Mouse (Mus musculus): ENCODE measurements at regions not wholly inside any gene's neighbourhood (a gene's known extent, or its start where the extent isn't known, plus 50 kb on each side); places are given as distances from the start of the nearest gene placed in this dataset.

DNA sequence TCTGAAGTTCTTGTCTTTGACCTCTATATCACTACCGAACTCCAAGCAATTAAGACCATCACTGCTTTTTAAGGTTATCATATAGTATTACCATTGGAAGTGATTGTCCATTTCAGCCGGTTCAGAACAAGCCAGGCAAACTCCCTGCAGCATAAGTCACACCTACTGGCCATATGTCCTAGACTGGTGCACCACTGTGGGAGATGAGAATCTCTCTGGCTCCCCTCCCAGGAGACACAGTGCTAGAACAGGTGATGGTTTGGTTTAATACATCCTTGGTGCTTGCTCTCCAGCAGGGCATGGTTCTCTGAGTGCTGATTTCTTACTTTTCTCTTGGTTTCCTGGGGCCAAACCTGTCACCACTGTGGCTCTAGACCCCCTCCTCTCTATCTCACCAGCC lies 232.8 kb upstream of the Btbd3 start:
- no peaks in the 10 kb centered on the region for H3K4me1 ChIP-seq (ENCODE audit: control insufficient read depth, insufficient read depth, low read length)
- no peak overlapping the region for H3K4me3 ChIP-seq (replicated peaks; ENCODE audit: extremely low read depth, low read depth, low read length)
- DNase-seq, result no peak
- no peak for TF ChIP-seq CTCF (IDR thresholded peaks at IDR 0.05; ENCODE audit: insufficient read depth, low read length)
- no peak for TF ChIP-seq POLR2A (IDR thresholded peaks at IDR 0.05; ENCODE audit: borderline replicate concordance, extremely low read depth, low read depth, low read length)
- WGBS, result 73% methylated on average over 2 of the region's 2 CpGs

DNA sequence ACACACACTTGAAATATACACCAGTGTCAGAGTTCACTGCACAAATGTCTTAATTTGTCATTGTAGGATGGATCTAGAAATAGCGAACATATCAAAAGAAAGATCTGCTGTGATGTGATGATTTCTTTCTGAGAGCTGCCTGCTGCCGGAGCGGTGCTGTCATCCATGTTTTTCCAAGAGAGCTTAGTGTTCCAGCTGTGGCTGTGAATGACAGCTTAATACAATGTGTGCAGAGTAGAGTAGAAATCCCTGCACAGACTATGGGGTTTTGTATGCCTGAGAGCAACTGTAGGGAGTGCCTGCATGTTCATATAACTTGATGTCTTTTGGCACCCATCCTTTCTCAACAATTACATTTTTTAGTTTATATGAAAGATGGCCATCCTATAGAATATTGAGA lies 274.6 kb upstream of the Btbd3 start:
- TF ChIP-seq POLR2A (IDR thresholded peaks at IDR 0.05; ENCODE audit: borderline replicate concordance, extremely low read depth, low read depth, low read length) (no peak), CTCF (IDR thresholded peaks at IDR 0.05; ENCODE audit: insufficient read depth, low read length) (no peak)
- Histone ChIP-seq H3K4me1 (ENCODE audit: control insufficient read depth, insufficient read depth, low read length) (no peaks in the 10 kb centered on the region), H3K4me3 (replicated peaks; ENCODE audit: extremely low read depth, low read depth, low read length) (no peak overlapping the region)
- DNase-seq, result no peak
- 60% methylated on average over 3 of the region's 3 CpGs for WGBS

- DNase-seq, result no peak
- 36% methylated on average over 4 of the region's 4 CpGs for WGBS
- TF ChIP-seq POLR2A (IDR thresholded peaks at IDR 0.05; ENCODE audit: borderline replicate concordance, extremely low read depth, low read depth, low read length) (no peak), CTCF (IDR thresholded peaks at IDR 0.05; ENCODE audit: insufficient read depth, low read length) (no peak)
- H3K4me1 ChIP-seq (ENCODE audit: control insufficient read depth, insufficient read depth, low read length), result no peaks in the 10 kb centered on the region
- no peak overlapping the region for H3K4me3 ChIP-seq (replicated peaks; ENCODE audit: extremely low read depth, low read depth, low read length)
Observed at GRCm38 (mm10) chr2:137977767-137978166, 278.6 kb upstream of the Btbd3 start.

DNA sequence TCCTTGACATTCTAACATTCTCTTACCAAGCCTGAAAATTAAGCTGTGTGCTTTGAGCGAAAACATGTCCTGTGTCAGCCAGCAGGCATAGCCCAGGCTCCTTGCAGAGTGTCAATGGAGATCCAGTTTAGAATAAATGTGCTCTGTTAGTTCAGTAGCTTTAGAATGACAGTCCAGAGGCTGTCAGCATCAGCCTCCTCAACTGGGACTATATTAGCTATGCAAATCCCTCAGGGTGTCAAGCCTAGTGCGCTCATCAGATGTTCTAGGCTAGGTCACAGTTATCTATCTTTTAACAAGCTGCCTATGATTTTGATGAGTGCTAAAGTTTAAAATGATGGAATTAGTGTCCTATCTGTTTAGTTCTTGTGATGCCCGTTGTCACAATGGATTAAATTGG lies 281.7 kb upstream of the Btbd3 start:
- 70% methylated on average over 3 of the region's 3 CpGs for WGBS
- no peak for DNase-seq
- Histone ChIP-seq H3K4me1 (ENCODE audit: control insufficient read depth, insufficient read depth, low read length) (no peaks in the 10 kb centered on the region), H3K4me3 (replicated peaks; ENCODE audit: extremely low read depth, low read depth, low read length) (no peak overlapping the region)
- TF ChIP-seq CTCF (IDR thresholded peaks at IDR 0.05; ENCODE audit: insufficient read depth, low read length) (no peak), POLR2A (IDR thresholded peaks at IDR 0.05; ENCODE audit: borderline replicate concordance, extremely low read depth, low read depth, low read length) (no peak)

DNA sequence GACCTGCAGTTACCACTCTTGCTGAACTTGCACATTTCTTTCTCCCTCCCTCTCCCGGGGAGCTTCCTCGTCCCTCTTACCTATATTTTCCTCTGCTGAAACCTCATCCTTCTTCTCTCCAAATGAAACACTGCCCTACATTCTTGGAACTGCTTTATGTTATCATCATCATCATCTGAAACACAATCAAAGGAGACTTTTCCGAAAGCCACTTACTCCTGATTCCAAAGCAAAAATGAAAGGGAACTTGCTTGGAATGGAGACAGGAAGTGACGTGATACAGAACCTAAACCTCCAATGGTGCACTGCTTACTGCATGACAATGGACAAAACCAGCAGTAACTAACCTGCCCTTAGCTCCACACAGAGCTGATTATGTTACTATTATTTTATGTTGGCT lies 287.2 kb upstream of the Btbd3 start:
- Histone ChIP-seq H3K4me1 (ENCODE audit: control insufficient read depth, insufficient read depth, low read length) (no peaks in the 10 kb centered on the region), H3K4me3 (replicated peaks; ENCODE audit: extremely low read depth, low read depth, low read length) (no peak overlapping the region)
- TF ChIP-seq POLR2A (IDR thresholded peaks at IDR 0.05; ENCODE audit: borderline replicate concordance, extremely low read depth, low read depth, low read length) (no peak), CTCF (IDR thresholded peaks at IDR 0.05; ENCODE audit: insufficient read depth, low read length) (no peak)
- 59% methylated on average over 4 of the region's 4 CpGs for WGBS
- no peak for DNase-seq

DNA sequence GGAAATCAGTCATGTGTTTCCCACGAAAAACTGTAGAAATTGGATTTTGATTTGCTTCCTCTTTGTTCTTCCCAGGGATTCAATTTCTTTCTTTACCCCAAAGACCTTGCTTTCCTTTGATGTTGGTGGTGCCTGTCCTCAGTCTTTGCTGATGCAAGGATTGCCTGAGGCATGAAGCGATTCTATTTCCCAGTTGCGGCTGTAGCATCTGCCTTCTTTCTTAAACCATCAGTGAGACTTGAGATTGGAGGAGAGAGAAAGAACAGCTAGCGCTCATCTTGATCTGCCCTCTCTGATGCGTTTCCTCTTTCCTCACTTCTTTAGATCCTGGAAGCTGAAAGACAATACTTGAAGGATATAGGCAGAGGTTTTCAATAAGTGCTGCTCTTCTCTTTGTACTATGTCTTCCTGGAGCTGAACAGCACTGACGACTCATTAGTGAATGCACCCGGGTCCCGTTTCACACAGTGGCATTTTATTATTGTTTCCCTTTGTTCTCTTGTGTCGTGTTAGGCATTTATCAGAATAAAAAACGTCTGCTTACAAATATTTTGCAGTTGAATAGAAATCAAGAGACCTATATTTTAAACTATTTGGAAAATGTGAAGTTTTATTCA lies 289.8 kb upstream of the Btbd3 start:
- WGBS, result 58% methylated on average over 10 of the region's 10 CpGs
- no peak for DNase-seq
- no peak for TF ChIP-seq POLR2A (IDR thresholded peaks at IDR 0.05; ENCODE audit: borderline replicate concordance, extremely low read depth, low read depth, low read length)
- TF ChIP-seq CTCF (IDR thresholded peaks at IDR 0.05; ENCODE audit: insufficient read depth, low read length), result no peak
- Histone ChIP-seq H3K4me3 (replicated peaks; ENCODE audit: extremely low read depth, low read depth, low read length) (no peak overlapping the region), H3K4me1 (ENCODE audit: control insufficient read depth, insufficient read depth, low read length) (no peaks in the 10 kb centered on the region)

DNA sequence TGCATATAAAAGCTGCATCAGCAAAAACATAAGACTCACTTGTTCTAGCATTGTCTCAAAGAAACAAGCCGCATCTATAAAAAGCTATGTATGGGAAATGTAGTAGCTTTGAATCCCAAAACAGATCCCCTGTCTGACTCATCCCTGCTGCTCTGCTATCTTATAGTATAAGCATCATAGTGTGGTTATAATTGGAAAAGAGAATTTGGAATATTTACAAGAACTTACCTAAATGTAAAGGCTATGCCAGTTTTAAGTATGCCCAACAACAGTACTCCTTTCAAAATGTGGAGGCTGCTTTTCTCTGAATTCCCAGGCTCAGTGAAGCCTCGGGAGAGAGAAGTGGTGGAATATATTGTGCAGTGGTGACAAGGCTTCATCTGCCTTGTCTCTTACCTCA lies 301.5 kb upstream of the Btbd3 start:
- DNase-seq, result no peak
- TF ChIP-seq CTCF (IDR thresholded peaks at IDR 0.05; ENCODE audit: insufficient read depth, low read length) (no peak), POLR2A (IDR thresholded peaks at IDR 0.05; ENCODE audit: borderline replicate concordance, extremely low read depth, low read depth, low read length) (no peak)
- H3K4me3 ChIP-seq (replicated peaks; ENCODE audit: extremely low read depth, low read depth, low read length), result no peak overlapping the region
- 88% methylated on average over 2 of the region's 2 CpGs for WGBS
- H3K4me1 ChIP-seq (ENCODE audit: control insufficient read depth, insufficient read depth, low read length), result no peaks in the 10 kb centered on the region

DNA sequence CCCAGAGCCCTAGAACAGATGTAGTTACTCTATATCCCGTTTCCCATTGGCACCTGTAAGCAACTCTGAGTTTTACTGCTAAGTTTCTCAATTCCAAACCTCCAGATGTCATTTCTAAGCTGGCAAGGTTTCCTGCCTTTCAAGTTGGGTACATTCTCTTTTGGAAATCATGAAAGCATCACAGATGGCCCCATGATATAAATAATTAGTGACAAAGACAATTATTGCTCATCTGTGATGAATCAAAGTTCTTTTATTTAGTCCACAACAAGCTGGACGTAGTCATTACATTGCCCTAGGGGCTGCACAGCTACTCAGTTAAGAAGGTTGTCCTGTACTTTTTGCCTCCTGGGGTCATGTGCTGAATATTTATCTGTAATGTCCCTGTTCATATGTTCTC lies 303.2 kb upstream of the Btbd3 start:
- DNase-seq, result no peak
- TF ChIP-seq CTCF (IDR thresholded peaks at IDR 0.05; ENCODE audit: insufficient read depth, low read length) (no peak), POLR2A (IDR thresholded peaks at IDR 0.05; ENCODE audit: borderline replicate concordance, extremely low read depth, low read depth, low read length) (no peak)
- Histone ChIP-seq H3K4me1 (ENCODE audit: control insufficient read depth, insufficient read depth, low read length) (no peaks in the 10 kb centered on the region), H3K4me3 (replicated peaks; ENCODE audit: extremely low read depth, low read depth, low read length) (no peak overlapping the region)
- WGBS, result 69% methylated on average over 2 of the region's 2 CpGs

GRCm38 (mm10) chr2:137951942-137952341 lies 304.4 kb upstream of the Btbd3 start:
- no peak for DNase-seq
- no peaks in the 10 kb centered on the region for H3K4me1 ChIP-seq (ENCODE audit: control insufficient read depth, insufficient read depth, low read length)
- no peak overlapping the region for H3K4me3 ChIP-seq (replicated peaks; ENCODE audit: extremely low read depth, low read depth, low read length)
- 81% methylated on average over 3 of the region's 3 CpGs for WGBS
- no peak for TF ChIP-seq POLR2A (IDR thresholded peaks at IDR 0.05; ENCODE audit: borderline replicate concordance, extremely low read depth, low read depth, low read length)
- no peak for TF ChIP-seq CTCF (IDR thresholded peaks at IDR 0.05; ENCODE audit: insufficient read depth, low read length)

- Histone ChIP-seq H3K4me3 (replicated peaks; ENCODE audit: extremely low read depth, low read depth, low read length) (no peak overlapping the region), H3K4me1 (ENCODE audit: control insufficient read depth, insufficient read depth, low read length) (no peaks in the 10 kb centered on the region)
- DNase-seq, result no peak
- TF ChIP-seq CTCF (IDR thresholded peaks at IDR 0.05; ENCODE audit: insufficient read depth, low read length), result no peak
- no peak for TF ChIP-seq POLR2A (IDR thresholded peaks at IDR 0.05; ENCODE audit: borderline replicate concordance, extremely low read depth, low read depth, low read length)
Observed at GRCm38 (mm10) chr2:137950931-137951330, 305.4 kb upstream of the Btbd3 start.

Measured in lung, adult 2 months (tissue).